Mouse (Mus musculus) lung, postnatal 10 days (tissue): Measurements from ENCODE around the gene Hpgds.

Experiments
- DNase-seq: peaks from one replicate; pipeline ENCODE4 v3.0.0; 2021

The Hpgds gene

DNA sequence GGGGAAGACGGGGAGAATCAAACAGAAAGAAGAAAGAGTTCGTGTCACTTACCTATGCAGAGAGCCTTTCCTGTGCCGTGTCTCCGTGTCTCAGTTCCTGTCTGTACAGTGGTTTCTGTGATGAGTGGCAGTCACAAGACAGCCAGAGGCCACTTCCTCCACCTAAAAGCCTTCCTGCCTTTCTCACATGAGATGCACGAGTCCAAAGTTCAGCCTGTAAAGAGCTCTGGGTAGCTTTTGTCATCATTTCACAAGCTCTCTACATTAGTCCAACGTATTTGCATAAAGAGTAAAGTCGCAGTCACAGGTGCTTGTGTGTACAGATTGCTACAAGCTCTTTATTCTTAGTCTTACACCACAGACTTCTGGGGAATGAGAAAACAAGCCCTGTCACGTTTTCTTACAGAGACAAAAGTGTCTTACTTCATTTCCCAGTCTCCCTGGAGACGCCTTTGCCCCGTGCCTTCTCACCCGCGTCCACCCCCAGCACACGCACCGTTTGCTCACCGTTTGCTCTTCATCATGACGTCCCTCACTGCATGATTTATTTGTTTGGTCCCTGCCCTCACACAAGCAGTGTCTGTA lies at the start of gene Hpgds:
Gene Hpgds, minus strand, starts transcription at position 288 of the 585 bp plus-strand sequence.
- no peak for DNase-seq

DNA sequence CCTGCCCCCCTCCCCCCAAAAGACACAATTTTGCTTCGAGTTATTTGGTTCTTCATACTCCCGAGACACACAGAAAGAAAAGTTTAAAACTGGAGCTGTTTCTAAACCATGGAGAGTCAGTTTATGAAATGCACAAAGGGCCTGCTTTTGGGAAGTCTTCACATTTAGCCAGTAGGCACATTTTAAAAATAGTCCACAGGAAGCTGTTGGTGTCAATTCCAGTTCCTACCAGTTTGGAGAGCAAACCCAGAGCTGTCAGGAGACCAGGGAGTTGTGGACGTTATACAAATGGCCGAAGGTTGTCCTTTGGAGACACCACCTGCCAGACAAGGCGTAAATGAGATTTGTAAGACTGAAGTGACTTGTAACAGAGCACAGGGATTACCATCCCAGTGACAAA lies 20.3 kb upstream of the Hpgds start:
- no peak for DNase-seq

DNA sequence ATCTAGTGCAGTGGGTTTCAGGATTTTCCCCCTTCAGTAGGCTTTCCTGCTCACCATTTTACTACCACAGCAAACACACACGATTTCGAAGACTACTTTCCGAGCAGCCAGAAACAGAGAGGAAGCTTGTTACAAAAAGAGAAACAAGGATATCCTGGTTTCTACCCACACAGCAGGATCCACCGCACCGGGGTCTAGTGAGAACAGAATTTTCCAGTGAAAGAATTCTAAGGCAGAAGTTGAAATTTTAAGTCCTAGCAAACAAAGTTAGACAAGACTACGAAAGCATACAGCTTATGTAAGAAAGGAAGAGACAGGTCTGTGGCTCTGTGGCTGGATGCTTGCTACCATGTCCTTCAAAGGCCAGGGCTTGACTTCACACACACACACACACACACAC lies 19.4 kb upstream of the Hpgds start:
- DNase-seq: no peak

DNA sequence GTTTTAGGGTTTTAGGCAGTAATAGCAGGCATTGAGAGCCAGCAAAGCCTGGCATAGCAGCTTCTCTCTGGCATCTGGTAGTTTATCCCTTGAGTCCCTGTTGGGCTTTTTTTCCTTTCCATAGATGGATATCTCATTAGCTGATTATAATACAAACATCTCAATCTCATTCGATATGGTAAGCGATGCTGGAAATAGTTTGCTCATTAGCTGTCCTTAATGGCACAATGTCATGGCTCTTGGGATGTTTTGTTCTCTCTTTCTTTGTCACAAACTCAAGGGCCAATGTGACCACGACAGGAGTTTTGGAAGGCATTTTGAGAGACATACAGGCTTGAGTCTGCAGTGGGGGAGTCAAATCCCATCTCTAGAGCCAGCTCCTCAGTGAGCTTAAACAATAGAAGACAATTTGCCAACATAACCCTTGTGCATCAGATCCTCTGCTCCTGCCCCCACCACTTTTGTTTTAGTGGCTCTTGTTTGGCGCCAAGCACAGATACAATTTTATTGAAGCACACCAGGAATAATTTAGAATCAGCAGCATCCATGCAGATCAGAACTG lies 14.8 kb upstream of the Hpgds start:
- DNase-seq: no peak

DNA sequence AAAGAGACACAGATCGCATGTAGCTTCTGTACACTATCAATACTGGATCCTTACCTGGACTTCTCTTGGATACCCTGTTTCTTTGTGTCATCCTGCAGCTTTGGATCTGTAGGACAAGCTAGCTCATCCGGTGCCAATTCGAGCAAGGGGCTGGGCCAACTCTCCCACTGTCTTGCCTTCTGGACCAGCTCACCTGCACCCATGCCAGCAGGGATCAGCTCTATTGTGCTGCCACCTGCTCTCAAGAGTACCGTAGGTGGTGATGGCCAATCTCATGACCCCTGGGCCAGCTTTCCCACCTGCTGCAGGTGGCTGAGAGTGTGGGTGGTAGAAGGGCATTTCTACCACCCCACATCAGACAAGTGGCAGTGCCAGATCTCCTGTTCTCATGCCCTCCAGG lies 12.3 kb upstream of the Hpgds start:
- DNase-seq: no peak

DNA sequence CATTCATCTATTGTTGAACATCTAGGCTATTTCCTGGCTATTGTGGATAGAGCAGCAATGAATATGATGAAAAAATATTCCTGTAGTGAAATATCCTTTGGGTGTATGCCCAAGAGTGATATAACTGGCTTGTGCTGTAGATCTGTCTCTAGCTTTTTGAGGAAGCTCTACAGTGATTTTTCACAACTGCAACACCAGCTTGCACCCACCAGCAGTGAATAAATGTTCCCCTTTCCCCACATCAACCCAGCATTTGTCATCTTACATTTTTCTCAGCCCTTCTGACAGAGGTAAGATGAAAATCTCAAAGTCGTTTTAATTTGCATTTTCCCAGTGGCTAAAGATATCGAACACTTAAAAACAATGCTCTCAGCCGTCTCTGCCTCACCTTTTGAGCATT lies 8.9 kb upstream of the Hpgds start:
- DNase-seq: no peak

DNA sequence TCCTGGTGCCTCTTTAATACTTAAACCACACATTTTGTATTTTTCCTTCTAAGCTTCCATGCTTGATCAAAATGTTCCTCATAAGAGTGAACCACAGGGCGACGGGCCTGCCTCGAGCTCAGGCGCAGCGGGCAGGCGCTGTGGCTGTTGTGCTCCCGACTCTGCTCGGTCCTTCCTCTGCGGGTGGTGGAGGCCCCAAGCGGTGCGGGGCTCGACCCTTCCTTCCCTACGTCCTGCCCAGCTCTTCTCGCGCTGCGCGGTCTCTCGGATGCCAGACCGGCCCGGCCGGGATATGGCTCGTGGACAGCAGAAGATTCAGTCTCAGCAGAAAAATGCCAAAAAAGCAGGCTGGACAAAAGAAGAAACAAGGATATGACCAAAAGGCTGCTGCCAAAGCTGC lies 6.0 kb upstream of the Hpgds start:
- DNase-seq: no peak

DNA sequence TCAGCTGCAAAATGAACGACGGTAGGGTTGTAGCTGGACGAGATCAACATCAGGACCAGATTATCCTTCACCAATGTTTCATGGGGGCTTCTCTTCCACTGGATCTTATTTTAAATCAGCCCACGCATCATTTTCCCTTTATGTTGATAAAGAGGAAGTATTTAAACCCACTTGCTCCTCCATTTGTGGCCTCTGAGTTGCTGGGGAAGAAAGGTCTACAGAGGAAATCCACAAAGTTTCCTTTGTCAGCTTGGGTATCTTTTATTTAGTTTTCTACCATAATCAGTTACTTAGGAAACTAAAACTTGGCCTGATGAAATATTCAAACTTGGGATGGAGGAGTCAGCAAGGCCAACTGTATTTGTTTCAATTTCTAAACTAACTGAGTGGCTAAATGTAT lies 1.7 kb upstream of the Hpgds start:
- no peak for DNase-seq

DNA sequence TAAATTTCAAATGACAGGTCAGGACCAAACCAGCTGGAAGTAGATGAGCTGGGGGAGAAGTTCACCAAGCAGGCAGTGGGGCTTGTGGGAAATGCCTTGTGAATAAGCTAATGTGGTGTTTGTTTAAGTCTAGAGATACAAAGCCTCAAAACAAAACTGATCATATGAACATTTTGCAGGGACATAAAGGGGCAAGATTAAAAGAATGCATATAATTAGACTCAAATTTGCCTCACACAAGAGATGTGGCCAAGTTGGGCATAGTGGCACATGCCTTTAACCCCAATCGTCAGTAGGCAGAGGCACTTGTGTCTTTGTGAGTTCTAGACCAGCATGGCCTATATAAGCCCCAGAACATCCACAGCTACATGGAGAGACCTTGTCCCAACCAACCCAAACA lies 2.4 kb downstream of the Hpgds start:
- DNase-seq: no peak

DNA sequence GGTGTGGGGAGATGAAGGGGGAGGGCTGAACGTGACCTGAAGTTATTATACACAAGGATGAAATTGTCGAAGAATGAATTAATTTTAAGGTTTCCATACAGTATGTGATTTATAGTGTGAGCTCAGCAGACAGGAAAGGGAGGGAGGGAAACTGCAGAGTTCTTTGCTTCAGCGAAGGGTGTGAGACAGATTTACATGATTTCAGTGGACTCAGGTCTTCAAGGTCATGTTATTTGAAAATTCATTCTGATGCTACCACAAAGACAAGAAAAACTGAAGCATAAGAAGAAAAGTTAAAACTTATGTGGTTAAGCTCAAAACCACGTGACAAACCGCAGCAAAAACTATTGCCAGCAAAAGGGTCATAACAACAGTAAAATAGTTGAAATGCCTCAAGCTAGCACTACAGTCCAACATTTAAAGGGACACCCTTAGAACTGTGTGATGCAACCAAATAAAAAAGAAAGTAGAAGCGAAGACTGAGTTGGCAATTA lies 3.9 kb downstream of the Hpgds start:
- DNase-seq: no peak

DNA sequence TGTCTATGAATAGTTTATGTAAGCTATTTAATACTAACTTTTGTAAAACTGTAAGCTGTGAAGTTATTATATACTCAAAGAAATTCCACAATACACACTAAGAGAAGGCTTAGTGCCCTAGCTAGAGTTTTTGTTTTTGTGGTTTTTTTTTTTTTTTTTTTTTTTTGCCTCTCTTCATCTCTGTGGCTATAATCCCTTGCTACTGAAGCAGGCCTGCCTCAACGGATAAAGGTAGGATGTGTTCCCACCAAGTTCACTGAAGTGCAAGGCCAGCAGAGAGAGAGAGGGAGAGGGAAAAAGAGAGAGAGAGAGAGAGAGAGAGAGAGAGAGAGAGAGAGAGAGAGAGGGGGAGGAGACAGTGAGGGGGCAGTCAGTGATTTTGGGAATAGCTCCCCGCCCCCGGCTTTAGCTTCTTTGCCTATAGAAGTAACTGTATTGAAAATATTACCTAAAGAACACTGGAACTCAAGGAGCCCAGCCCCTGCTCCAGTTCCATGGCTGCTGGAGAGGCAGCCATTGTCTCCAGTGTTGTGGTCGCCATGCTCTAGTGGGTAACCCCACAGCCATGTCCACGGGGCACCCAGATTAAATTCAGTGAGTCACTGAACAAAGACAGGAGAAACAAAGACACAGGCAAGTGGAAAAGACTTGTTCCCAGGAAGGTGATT lies 4.5 kb downstream of the Hpgds start:
- no peak for DNase-seq

DNA sequence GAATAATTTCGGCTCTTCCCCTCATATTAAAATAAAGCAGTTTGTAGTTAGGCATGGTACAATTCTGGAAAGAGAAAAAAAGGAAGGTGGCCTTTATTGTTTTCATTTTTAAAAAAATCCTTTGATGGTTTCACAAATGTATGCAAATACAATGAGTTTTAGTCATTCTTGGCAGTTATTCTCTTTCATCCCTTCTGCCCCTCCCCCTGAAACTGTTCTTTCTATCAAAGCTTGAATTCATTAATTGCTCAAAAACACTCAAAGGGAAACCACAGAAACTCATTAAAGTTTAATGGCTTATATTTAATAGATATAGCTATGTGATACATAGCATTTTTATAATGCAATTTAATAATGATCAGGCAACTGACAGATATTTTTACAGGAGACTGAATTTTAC lies 6.5 kb downstream of the Hpgds start:
- DNase-seq: no peak

DNA sequence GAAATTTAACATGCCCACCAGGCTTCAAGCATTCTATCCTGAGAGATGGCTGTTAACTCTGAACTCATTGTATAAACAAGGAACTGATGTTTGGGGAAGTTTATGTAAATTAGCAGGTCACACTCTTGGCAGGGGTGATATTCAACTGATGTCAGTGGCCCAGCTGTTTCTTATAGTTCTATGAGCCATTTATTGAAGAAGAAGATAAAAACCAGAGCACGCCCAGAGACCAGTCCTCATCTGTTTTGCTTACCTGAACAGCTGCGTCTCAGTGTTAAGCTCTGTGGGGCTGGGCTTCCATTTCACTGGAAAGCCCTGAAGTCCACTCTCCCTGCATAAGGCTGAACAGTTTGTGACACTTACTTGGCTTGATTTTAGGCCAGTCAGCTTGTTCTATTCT lies 6.9 kb downstream of the Hpgds start:
- no peak for DNase-seq

DNA sequence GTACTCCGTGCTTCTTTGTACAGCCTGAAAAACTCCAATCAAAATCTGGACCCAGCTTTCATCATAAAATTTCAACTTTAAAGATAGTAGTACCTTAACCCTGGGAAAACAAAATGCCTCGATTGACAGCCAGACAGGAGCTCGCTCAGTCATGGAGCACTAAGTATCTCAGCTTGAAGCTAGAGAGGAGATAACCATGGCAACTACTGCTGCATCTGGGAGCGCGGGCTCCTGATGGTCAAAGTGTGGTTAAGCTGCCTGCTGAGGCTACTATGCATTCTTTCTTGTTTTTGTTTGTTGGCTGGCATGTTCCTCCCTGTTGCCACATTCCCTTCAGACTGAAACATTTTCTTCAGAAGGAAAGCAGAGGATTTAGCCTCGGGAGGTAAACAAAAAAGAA lies 12.3 kb downstream of the Hpgds start:
- DNase-seq: no peak

DNA sequence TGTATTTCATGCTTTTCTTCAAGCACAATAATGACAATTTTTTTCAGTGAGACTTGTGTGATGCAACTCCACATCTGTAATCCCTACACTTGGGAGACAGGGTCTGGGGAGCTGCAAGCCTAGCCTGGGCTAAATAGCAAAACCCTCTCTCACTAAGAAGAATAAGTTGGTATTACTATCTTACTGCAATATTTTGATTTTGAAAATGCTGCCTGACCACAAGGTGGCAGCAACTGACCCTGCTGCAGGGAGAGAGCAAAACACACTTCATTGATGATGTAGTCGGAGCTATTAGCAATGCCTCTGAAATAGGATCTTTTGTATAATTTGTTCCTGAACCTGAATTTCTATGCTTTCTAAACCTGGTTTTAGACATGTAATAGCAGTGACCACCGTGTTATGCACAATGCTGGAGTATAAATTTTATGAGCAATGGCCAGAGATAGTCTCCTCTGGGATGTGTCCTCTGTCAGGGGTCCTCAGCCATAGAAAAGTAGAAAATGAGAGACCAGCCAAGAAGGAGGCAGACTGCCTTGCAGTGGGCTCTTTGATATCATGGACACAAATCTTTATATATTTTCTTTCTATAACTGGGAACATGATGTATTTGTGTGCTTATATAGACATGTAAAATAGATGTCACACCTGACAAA lies 18.5 kb downstream of the Hpgds start:
- DNase-seq: peak; percentile 60

DNA sequence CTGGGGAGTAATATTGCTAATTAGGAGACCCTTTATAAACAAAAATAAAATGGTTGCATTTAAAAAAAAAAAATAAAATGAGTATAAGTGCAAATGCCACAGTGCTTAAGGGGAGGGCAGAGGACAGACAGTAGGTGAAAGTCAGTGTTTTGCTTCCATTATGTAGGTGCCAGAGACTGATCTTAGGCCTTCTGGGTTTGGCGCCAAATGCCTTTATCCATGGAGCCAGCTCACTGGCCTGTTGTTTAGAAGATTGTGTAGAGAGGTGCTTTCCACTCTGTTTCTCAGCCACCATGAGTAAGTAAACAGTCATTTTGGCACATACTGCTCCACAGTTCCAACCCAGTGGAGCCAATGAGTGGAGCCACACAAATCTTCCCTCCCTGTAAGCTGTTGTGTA lies 27.2 kb downstream of the Hpgds start:
- no peak for DNase-seq

DNA sequence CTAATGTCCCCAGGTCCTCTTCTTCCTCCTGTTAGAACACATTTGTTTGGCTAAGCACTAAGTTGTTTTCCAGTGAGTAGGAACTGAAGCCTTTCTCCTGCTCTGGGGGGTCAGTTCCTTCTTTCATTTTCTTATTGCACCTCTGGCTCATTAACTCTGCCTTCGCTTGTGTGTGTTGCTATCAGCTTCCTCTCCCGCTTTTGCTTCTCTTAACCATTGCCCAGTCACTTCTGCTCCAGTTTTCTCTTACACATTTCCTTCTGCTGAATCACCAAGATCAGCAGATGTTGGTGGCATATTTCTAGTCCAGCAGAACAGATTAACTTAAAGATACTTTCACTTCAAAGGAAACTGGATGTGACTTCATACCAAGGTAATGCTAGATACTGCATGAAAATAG lies 29.8 kb downstream of the Hpgds start:
- no peak for DNase-seq

DNA sequence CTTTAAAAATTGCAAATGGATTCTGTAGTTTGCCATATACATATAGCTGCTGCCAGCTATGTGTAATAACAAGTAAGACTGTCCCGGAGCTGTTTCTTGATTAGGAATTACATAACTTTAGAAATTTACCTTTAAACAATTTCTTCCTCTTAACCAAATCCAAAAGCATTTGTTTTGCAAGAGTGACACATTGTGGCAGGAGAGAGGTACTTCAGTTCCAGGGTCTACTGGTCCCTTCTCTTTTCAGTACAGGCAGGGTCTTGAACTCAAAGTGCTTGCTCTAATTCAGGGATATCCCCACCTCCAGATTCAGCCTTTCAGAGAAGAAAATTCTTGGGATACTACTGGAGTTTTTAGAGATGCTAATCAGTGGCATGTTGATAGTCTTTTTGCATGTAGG lies 65.6 kb downstream of the Hpgds start:
- peak; percentile 4 for DNase-seq

DNA sequence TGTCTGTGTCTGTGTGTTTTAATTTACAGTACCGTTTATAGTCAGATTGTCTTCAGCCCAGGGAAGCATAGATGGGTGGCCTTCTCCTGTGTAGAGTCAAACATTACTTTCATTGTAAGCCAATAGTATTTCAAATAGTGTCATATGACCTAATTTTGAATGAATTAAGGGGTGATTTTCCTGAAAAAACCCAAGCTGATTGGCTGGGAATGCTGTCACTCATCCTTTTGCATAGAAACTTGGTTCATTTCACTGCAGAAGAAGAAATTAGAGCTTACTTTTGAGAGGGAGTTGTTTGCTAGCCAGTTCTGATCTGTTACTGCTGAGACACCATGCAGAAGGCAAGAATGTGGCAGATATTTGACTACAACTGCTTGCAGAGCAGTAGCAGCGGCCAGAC lies 69.5 kb downstream of the Hpgds start:
- peak; percentile 15 for DNase-seq
